Mouse (Mus musculus): Measurements from ENCODE around the gene Mast1. TPM values are rescaled to one million over a fixed set of nuclear protein-coding genes. Genes with fewer than 3 reads are reported as not detected.

The Mast1 gene
- polyA plus RNA-seq, 1 experiment from 2014 or later = 69.5 TPM

- no peak overlapping the region for H3K4me2 ChIP-seq (ENCODE audit: low read length)
- WGBS = 86% methylated on average over 2 of the region's 2 CpGs
- no peaks in the 10 kb centered on the region for H3K9me3 ChIP-seq (ENCODE audit: control insufficient read depth, low read length)
- H3K27ac ChIP-seq (replicated peaks; ENCODE audit: low read depth, low read length) = no peak overlapping the region
- peaks cover 94% of the 10 kb centered on the region for H3K36me3 ChIP-seq (ENCODE audit: control insufficient read depth, insufficient read depth, low read length)
- DNase-seq (no peak), ATAC-seq (ENCODE audit: low FRiP score, low TSS enrichment) (no peak)
- H3K9ac ChIP-seq (replicated peaks; ENCODE audit: low read length) = no peak overlapping the region
- no peaks in the 10 kb centered on the region for H3K27me3 ChIP-seq (ENCODE audit: control insufficient read depth, insufficient read depth, low read length)
- no peaks in the 10 kb centered on the region for H3K4me1 ChIP-seq (ENCODE audit: control insufficient read depth, insufficient read depth, low read length)
- H3K4me3 ChIP-seq (replicated peaks; ENCODE audit: low read depth, low read length) = no peak overlapping the region
Observed at GRCm38 (mm10) chr8:84921596-84921995, 15.6 kb downstream of the Mast1 start.

DNA sequence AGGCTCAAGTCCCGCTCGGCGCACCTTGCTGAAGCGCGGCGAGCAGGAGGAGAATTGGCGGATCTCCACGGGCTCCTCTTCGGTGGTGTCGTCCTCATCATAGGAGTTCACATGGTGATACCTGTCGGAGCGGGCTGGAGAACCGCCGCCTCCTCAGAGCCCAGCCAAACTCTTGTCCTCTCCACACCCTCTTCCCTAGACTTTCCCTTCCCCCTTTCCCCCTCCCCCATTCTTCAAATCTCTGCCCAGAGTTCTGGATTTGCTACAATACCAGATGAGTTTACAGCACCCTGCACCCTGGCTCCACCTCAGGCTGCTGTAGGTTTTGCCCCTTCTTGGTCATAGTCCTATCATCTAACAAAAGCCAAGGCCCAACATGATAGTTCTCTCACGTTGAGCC lies 18.5 kb downstream of the Mast1 start:
- H3K27me3 ChIP-seq (ENCODE audit: control insufficient read depth, insufficient read depth, low read length) = peaks cover 22% of the 10 kb centered on the region
- ATAC-seq (ENCODE audit: low FRiP score, low TSS enrichment) = no peak
- WGBS = 90% methylated on average over 15 of the region's 15 CpGs

GRCm38 (mm10) chr8:84917781-84918180 lies 19.4 kb downstream of the Mast1 start:
- no peak for DNase-seq
- WGBS = 30% methylated on average over 20 of the region's 20 CpGs
- no peak for ATAC-seq (ENCODE audit: low FRiP score, low TSS enrichment)
- Histone ChIP-seq H3K4me1 (ENCODE audit: control insufficient read depth, insufficient read depth, low read length) (no peaks in the 10 kb centered on the region), H3K4me3 (replicated peaks; ENCODE audit: low read depth, low read length) (no peak overlapping the region), H3K9ac (replicated peaks; ENCODE audit: low read length) (no peak overlapping the region), H3K9me3 (ENCODE audit: control insufficient read depth, low read length) (no peaks in the 10 kb centered on the region), H3K27ac (replicated peaks; ENCODE audit: low read depth, low read length) (no peak overlapping the region), H3K27me3 (ENCODE audit: control insufficient read depth, insufficient read depth, low read length) (peaks cover 29% of the 10 kb centered on the region), H3K4me2 (ENCODE audit: low read length) (no peak overlapping the region), H3K36me3 (ENCODE audit: control insufficient read depth, insufficient read depth, low read length) (peaks cover 95% of the 10 kb centered on the region)

More for the DNA sequence above, 18.5 kb downstream of the Mast1 start:
- H3K4me1 ChIP-seq (ENCODE audit: control insufficient read depth, insufficient read depth, low read length) = no peaks in the 10 kb centered on the region
- peaks cover 96% of the 10 kb centered on the region for H3K36me3 ChIP-seq (ENCODE audit: control insufficient read depth, insufficient read depth, low read length)
- no peak overlapping the region for H3K4me3 ChIP-seq (replicated peaks; ENCODE audit: low read depth, low read length)
- no peak overlapping the region for H3K9ac ChIP-seq (replicated peaks; ENCODE audit: low read length)
- no peak overlapping the region for H3K27ac ChIP-seq (replicated peaks; ENCODE audit: low read depth, low read length)
- no peaks in the 10 kb centered on the region for H3K9me3 ChIP-seq (ENCODE audit: control insufficient read depth, low read length)
- no peak for DNase-seq
- H3K4me2 ChIP-seq (ENCODE audit: low read length) = no peak overlapping the region

DNA sequence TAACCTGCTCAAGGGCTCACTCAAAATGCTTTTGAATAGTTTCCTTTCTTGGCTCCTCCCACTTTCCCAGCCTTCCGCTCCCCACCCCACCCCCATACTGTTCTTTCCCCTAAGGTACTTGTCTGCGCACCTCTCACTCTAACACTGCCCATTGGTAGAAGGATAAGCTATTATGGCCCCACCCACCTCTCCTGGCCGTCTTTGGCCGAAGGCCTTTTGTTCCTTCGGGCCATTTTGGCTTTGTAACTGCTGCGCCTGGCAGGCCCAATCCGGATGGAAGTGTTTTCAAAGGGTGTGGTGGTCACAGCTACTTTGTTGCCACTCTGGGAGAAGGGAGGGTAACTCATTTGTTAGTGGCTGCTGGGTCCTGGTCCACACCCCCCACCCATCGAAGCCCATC lies 21.9 kb downstream of the Mast1 start:
- Histone ChIP-seq H3K9me3 (ENCODE audit: control insufficient read depth, low read length) (no peaks in the 10 kb centered on the region), H3K4me3 (replicated peaks; ENCODE audit: low read depth, low read length) (no peak overlapping the region), H3K9ac (replicated peaks; ENCODE audit: low read length) (no peak overlapping the region), H3K36me3 (ENCODE audit: control insufficient read depth, insufficient read depth, low read length) (peaks cover 94% of the 10 kb centered on the region), H3K27me3 (ENCODE audit: control insufficient read depth, insufficient read depth, low read length) (peaks cover 34% of the 10 kb centered on the region), H3K4me1 (ENCODE audit: control insufficient read depth, insufficient read depth, low read length) (no peaks in the 10 kb centered on the region), H3K27ac (replicated peaks; ENCODE audit: low read depth, low read length) (no peak overlapping the region), H3K4me2 (ENCODE audit: low read length) (no peak overlapping the region)
- ATAC-seq (ENCODE audit: low FRiP score, low TSS enrichment) = no peak
- WGBS = 91% methylated on average over 8 of the region's 8 CpGs
- DNase-seq = no peak

DNA sequence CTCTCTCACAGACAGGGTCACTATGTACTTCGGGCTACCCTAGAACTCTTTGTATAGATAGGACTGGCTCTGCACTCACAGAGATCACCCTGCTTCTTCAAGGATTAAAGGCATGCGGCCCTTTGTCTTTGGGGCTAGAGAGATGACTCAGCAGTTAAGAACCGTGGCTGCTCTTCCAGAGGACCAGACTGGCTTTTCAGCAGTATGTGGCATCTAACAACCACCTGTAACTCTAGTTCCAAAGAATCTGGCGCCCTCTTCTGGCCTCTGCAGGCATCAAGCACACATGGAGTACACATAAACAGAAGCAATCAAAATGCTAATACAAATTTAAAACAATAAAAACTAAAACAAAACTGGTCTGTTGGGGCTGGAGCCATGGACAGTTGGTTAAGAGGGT lies 23.2 kb downstream of the Mast1 start:
- Histone ChIP-seq H3K27me3 (ENCODE audit: control insufficient read depth, insufficient read depth, low read length) (peaks cover 34% of the 10 kb centered on the region), H3K4me2 (ENCODE audit: low read length) (no peak overlapping the region), H3K9ac (replicated peaks; ENCODE audit: low read length) (no peak overlapping the region), H3K4me1 (ENCODE audit: control insufficient read depth, insufficient read depth, low read length) (0 out of 2 replicates have a peak, but pooled peaks cover 1% of the 10 kb centered on the region), H3K4me3 (replicated peaks; ENCODE audit: low read depth, low read length) (no peak overlapping the region), H3K27ac (replicated peaks; ENCODE audit: low read depth, low read length) (no peak overlapping the region), H3K9me3 (ENCODE audit: control insufficient read depth, low read length) (no peaks in the 10 kb centered on the region), H3K36me3 (ENCODE audit: control insufficient read depth, insufficient read depth, low read length) (peaks cover 89% of the 10 kb centered on the region)
- DNase-seq (peak; percentile 68), ATAC-seq (ENCODE audit: low FRiP score, low TSS enrichment) (no peak)
- WGBS = 35% methylated on average over 4 of the region's 4 CpGs

- H3K4me1 ChIP-seq (ENCODE audit: control insufficient read depth, insufficient read depth, low read length) = 0 out of 2 replicates have a peak, but pooled peaks cover 6% of the 10 kb centered on the region
- H3K9me3 ChIP-seq (ENCODE audit: control insufficient read depth, low read length) = no peaks in the 10 kb centered on the region
- DNase-seq (no peak), ATAC-seq (ENCODE audit: low FRiP score, low TSS enrichment) (no peak)
- WGBS = 13% methylated on average over 9 of the region's 9 CpGs
- H3K9ac ChIP-seq (replicated peaks; ENCODE audit: low read length) = no peak overlapping the region
- no peak overlapping the region for H3K27ac ChIP-seq (replicated peaks; ENCODE audit: low read depth, low read length)
- peaks cover 84% of the 10 kb centered on the region for H3K36me3 ChIP-seq (ENCODE audit: control insufficient read depth, insufficient read depth, low read length)
- H3K4me3 ChIP-seq (replicated peaks; ENCODE audit: low read depth, low read length) = no peak overlapping the region
- H3K4me2 ChIP-seq (ENCODE audit: low read length) = peak overlapping the region; percentile 42; the same call in 1 of the 2 replicates
- peaks cover 34% of the 10 kb centered on the region for H3K27me3 ChIP-seq (ENCODE audit: control insufficient read depth, insufficient read depth, low read length)
Observed at GRCm38 (mm10) chr8:84913502-84913900, 23.7 kb downstream of the Mast1 start.

DNA sequence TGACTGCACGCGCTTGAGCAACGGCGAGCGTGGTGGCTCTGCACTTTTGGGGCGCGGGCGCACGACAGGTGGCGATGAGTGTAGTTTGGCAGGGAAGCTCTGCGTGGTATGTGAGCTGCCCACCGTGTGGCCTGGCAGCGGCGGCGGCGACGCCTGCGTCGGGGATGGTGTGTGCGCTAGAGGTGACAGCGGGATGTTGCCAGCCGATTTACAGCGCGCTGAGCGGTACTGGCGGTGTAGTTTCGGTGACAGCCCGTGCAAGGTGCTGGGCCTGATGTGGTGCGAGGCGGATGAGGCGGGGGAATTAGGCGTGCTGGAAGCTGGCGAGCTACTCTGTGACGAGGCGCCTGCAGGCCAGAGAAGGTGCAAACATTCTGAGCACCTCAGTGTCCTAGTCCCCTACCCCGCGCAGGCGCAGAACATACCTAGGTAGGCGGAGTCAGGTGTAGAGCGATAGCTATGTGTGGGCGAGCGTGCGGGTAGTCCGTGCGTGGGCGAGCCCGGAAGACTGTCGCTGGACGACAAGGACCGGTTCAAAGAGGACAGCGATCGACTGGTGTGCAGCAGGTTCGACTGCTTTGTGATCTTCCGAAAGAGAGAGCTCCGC lies 24.2 kb downstream of the Mast1 start:
- Histone ChIP-seq H3K9ac (replicated peaks; ENCODE audit: low read length) (no peak overlapping the region), H3K36me3 (ENCODE audit: control insufficient read depth, insufficient read depth, low read length) (peaks cover 79% of the 10 kb centered on the region)
- 3% methylated on average over 55 of the region's 55 CpGs for WGBS

GRCm38 (mm10) chr8:84912391-84912790 lies 24.8 kb downstream of the Mast1 start:
- peaks cover 73% of the 10 kb centered on the region for H3K36me3 ChIP-seq (ENCODE audit: control insufficient read depth, insufficient read depth, low read length)
- H3K27ac ChIP-seq (replicated peaks; ENCODE audit: low read depth, low read length) = no peak overlapping the region
- H3K9me3 ChIP-seq (ENCODE audit: control insufficient read depth, low read length) = no peaks in the 10 kb centered on the region
- 0 out of 2 replicates have a peak, but pooled peaks cover 6% of the 10 kb centered on the region for H3K4me1 ChIP-seq (ENCODE audit: control insufficient read depth, insufficient read depth, low read length)
- no peak for ATAC-seq (ENCODE audit: low FRiP score, low TSS enrichment)
- H3K9ac ChIP-seq (replicated peaks; ENCODE audit: low read length) = no peak overlapping the region
- H3K4me3 ChIP-seq (replicated peaks; ENCODE audit: low read depth, low read length) = peak overlapping the region; percentile 15; the same call in 1 of the 2 replicates
- no peak overlapping the region for H3K4me2 ChIP-seq (ENCODE audit: low read length)
- WGBS = 23% methylated on average over 27 of the region's 27 CpGs
- peaks cover 34% of the 10 kb centered on the region for H3K27me3 ChIP-seq (ENCODE audit: control insufficient read depth, insufficient read depth, low read length)
- no peak for DNase-seq

More for the DNA sequence above, 24.2 kb downstream of the Mast1 start:
- no peaks in the 10 kb centered on the region for H3K9me3 ChIP-seq (ENCODE audit: control insufficient read depth, low read length)
- H3K4me2 ChIP-seq (ENCODE audit: low read length) = peak overlapping the region; percentile 42
- H3K27me3 ChIP-seq (ENCODE audit: control insufficient read depth, insufficient read depth, low read length) = peaks cover 34% of the 10 kb centered on the region
- H3K4me1 ChIP-seq (ENCODE audit: control insufficient read depth, insufficient read depth, low read length) = 0 out of 2 replicates have a peak, but pooled peaks cover 6% of the 10 kb centered on the region
- peak; percentile 62 for DNase-seq
- ATAC-seq (ENCODE audit: low FRiP score, low TSS enrichment) = no peak
- no peak overlapping the region for H3K27ac ChIP-seq (replicated peaks; ENCODE audit: low read depth, low read length)
- peak overlapping the region; percentile 15; the same call in 1 of the 2 replicates for H3K4me3 ChIP-seq (replicated peaks; ENCODE audit: low read depth, low read length)

DNA sequence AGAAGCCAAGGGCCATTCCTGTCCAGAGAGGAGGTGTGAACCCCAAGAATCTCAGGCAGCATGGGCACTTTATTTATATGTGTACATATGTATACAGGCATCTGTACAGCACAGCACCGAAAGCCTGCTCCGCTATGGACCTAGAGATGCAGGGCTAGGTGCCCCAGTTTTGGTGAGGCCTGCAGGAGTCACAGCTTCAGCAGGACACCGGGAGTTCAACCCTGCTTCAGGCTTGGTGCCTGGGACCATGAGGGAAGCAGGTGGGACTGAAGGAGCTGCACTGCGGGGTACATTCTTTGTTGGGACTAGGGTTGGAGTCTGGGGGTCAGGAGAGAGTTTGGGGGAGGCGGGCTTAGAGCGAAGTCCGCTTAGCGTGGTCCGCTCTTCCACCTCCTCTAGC lies 25.3 kb downstream of the Mast1 start:
- WGBS = 86% methylated on average over 9 of the region's 9 CpGs
- peaks cover 68% of the 10 kb centered on the region for H3K36me3 ChIP-seq (ENCODE audit: control insufficient read depth, insufficient read depth, low read length)

More for the DNA sequence above, 25.3 kb downstream of the Mast1 start:
- Histone ChIP-seq H3K4me2 (ENCODE audit: low read length) (no peak overlapping the region), H3K4me1 (ENCODE audit: control insufficient read depth, insufficient read depth, low read length) (0 out of 2 replicates have a peak, but pooled peaks cover 6% of the 10 kb centered on the region), H3K4me3 (replicated peaks; ENCODE audit: low read depth, low read length) (no peak overlapping the region), H3K9me3 (ENCODE audit: control insufficient read depth, low read length) (no peaks in the 10 kb centered on the region), H3K27ac (replicated peaks; ENCODE audit: low read depth, low read length) (no peak overlapping the region), H3K9ac (replicated peaks; ENCODE audit: low read length) (no peak overlapping the region), H3K27me3 (ENCODE audit: control insufficient read depth, insufficient read depth, low read length) (peaks cover 34% of the 10 kb centered on the region)
- no peak for ATAC-seq (ENCODE audit: low FRiP score, low TSS enrichment)
- DNase-seq = no peak
